Mouse (Mus musculus): ENCODE measurements at regions not wholly inside any gene's neighbourhood (a gene's known extent, or its start where the extent isn't known, plus 50 kb on each side); places are given as distances from the start of the nearest gene placed in this dataset.

DNA sequence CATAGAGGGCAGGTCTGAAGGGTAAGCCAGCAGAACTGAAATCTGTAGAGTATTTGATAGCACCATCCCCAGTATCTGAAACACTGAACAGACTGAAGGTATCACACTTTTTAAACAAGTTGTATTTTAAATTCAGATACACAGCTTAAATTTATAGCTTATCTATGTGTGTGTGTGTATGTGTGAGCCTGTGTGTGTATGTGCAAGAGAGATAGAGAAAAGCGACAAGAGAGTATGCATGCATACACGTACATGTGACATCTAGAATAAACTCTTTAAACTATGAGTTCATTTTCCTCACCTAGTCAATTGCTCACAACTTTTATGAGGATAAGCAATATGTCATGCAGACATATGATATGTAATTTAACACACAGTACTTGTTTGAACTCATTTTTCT lies 588.7 kb downstream of the Cetn3 start:
- no peak for DNase-seq

DNA sequence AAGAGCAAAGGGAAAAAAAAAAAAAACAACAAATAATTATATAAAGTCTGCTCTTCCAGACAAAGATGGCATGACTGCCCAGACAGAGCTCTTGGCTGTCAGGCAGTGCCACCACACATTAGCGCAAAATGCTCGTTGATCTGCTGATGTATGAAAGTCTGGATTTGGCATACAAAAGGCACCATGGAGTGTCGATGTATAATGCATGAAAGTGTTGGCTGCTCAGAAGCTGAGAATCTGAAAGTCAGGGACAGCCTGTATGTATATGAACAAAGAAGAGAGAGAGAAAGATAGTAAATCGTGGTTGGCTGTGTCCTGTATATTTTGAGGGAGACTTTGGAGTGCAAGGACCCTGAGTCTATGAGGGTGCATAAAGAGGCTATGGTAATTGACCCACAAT lies 589.7 kb downstream of the Cetn3 start:
- DNase-seq = peak; percentile 7

- no peak for DNase-seq
Measured at GRCm38 (mm10) chr13:82392908-82393307, 610.0 kb downstream of the Cetn3 start.

GRCm38 (mm10) chr13:82393496-82393895 lies 610.6 kb downstream of the Cetn3 start:
- no peak for DNase-seq

DNA sequence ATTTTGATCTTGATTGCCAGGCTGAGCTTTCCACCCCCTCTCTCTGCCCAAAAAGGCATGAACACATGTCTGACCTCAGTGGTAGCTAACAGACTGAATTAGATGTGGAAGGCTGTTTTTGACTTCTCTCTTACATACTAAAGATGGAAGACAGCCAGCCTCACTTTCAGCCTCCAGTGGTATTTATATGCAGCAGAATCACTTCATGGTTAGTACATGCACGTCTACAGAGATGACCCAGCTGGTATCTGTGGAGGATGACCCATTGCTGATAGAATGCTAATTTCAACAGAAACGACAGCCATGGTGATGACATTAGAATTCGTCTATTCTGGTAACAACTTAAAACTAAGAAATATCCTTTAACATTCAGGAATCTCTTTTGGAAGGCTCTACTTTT lies 630.8 kb downstream of the Cetn3 start:
- no peak for DNase-seq

DNA sequence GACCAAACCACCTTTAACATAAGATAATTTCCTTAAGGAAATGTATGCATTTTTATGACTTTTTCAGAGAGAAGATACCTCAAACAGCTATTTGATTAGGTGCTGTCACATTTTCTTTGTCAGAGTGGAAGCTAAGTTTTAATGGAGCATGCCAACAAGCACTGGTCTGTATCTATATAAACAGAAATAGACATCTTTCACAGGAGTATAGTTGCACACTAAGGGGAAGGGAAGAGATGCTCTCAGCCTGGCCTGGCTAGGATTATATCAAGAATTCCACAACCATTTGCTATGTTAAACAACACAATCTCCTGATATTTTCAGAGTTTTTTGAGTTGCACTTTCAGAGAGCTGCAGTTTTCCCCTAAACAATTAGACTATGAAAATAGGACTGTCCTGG lies 638.1 kb downstream of the Cetn3 start:
- DNase-seq = no peak

DNA sequence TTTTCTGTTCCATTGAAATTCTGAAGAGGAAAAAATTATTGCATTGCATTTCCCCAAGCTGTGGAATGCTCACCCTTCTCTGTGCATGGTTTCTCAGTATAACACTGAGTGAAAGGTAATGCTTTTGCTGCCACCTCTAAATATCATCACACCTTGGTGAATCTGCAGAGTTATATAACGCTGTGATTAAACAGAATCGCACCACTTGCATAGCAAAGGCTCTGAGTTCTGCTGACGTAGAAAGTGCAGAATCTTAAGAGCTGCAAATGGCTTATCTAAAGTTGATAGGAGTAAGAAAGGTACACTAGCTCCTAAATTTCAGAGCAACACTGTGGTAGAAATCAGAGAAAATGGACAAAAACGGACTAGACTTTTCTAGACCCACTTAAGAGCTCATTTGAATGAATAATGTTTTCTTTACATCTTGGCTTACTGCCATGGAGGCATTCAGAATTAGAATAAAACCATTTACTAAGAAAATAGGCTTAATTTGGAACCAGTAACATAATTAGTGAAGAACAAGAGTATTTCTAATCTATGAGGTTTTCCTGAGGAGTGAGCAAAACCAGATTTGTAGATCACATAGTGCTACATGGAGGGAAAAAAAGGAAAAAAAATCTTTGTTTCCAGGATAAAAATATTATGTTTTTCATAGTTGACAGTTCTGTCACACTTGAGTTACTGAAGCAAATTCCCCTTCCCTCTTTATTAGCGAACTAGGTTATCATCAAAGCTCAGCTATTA lies 641.2 kb downstream of the Cetn3 start:
- no peak for DNase-seq

DNA sequence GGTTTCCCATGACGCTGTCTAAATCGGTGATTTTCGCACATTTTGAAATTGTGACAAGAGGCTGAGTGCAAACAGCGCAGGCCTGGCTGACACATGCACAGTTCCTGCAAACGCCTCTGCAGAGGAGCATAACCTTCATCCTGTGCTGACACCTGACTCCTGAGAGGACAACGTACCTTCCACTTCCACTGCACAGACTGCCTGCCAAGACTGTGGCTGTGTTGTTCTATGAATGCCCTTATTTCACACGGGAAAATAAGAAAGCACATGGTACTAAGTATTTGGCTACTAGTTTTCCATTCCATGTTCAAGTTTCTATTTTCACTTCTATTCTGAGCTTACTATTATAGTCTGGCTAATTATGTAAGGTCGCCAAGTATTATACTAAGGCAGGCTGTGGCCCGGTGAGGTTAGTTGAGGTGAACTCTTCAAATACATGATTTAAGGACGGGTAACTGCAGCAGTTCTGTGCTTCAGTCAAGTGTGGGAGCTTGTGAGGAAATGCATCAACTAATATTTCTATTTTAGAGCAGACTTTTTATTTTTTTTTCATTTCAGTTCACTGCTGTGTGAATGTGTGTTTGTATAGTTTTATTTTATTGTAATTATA lies 642.0 kb downstream of the Cetn3 start:
- DNase-seq = no peak

GRCm38 (mm10) chr13:82432411-82432810 lies 649.5 kb downstream of the Cetn3 start:
- DNase-seq = no peak

GRCm38 (mm10) chr13:82439294-82439693 lies 656.4 kb downstream of the Cetn3 start:
- no peak for DNase-seq

DNA sequence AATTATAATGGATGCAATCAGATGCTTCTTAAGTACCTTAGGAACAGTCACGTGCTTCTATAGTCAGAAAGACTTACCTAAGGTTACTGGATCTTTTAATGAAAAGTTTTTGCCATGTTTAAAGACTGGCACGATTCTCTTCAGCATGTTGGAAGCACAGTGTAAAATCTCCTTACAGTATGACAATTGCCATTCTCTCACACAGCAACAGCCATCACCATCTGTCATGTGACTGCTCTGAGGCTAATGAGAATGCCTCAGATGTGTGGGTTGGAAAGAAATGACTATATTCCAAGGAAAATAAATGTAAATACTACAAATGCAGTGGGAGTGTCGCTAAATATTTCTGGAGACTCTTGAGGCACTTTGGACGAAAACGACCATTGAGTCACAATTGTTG lies 670.8 kb downstream of the Cetn3 start:
- DNase-seq = no peak

GRCm38 (mm10) chr13:82483265-82483929 lies 700.5 kb downstream of the Cetn3 start:
- DNase-seq = no peak

GRCm38 (mm10) chr13:82496606-82497005 lies 713.7 kb downstream of the Cetn3 start:
- no peak for DNase-seq

GRCm38 (mm10) chr13:82508176-82508575 lies 725.3 kb downstream of the Cetn3 start:
- no peak for DNase-seq

DNA sequence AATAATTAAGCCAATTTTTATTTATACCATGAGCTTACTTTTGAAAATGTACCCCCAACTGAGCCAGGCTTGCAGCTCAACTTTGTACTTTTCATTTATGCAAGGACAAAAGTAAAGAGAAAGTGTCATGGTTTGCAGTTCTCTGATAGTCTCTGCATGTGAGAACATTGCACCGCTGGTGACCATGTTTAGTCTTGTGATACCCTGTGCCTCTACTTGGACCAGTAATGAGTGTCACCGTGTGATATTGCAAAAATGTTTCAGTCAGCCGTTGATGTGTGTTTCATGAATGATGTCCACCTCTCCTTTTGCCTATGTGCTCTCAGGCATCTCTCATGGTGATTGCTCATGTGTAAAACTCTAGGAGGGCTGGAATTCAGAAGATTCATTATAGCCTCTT lies 726.6 kb downstream of the Cetn3 start:
- DNase-seq = no peak
